Mouse (Mus musculus) C2C12 (cell line): ENCODE data around the gene Anpep. TPM values are rescaled to one million over a fixed set of nuclear protein-coding genes. Genes with fewer than 3 reads are reported as not detected.

Source experiments
- H3K27me3 ChIP-seq: one replicate; pipeline ENCODE4 v1.6.1; 2011; ENCODE audit not compliant: control insufficient read depth, insufficient read depth, insufficient read length
- H3K36me3 ChIP-seq: one replicate; pipeline ENCODE4 v1.6.1; 2011; ENCODE audit not compliant: control insufficient read depth, insufficient read depth
- H3K4me3 ChIP-seq: one replicate; pipeline ENCODE4 v1.5.1; 2011; ENCODE audit warnings: mild to moderate bottlenecking, control low read depth; ENCODE audit not compliant: poor library complexity, insufficient read depth, severe bottlenecking
- H3K79me2 ChIP-seq: one replicate; pipeline ENCODE4 v1.6.1; 2011; ENCODE audit not compliant: control insufficient read depth, insufficient read depth
- H3K79me3 ChIP-seq: one replicate; pipeline ENCODE4 v1.6.1; 2011; ENCODE audit warnings: low read depth, control low read depth
- H3ac ChIP-seq: one replicate; pipeline ENCODE3; 2011; ENCODE audit warnings: low read depth; ENCODE audit not compliant: control insufficient read depth, insufficient read length
- CEBPB ChIP-seq: IDR thresholded peaks from one replicate; pipeline ENCODE4 v1.6.1; 2011; ENCODE audit warnings: low read depth, mild to moderate bottlenecking, control low read depth, moderate library complexity
- CTCF ChIP-seq: IDR thresholded peaks from one replicate; pipeline ENCODE4 v1.5.1; 2011; ENCODE audit not compliant: control insufficient read depth, insufficient read depth, insufficient read length
- FOSL1 ChIP-seq: IDR thresholded peaks from one replicate; pipeline ENCODE4 v1.8.0; 2011; ENCODE audit warnings: mild to moderate bottlenecking, low read length; ENCODE audit not compliant: poor library complexity, insufficient read depth, severe bottlenecking
- MAX ChIP-seq: IDR thresholded peaks from one replicate; pipeline ENCODE4 v1.6.1; 2011; ENCODE audit warnings: mild to moderate bottlenecking, control low read depth
- MYOD1 ChIP-seq: IDR thresholded peaks from one replicate; pipeline ENCODE4 v1.6.1; 2011; ENCODE audit warnings: low read depth; ENCODE audit not compliant: control insufficient read depth, insufficient read length
- MYOG ChIP-seq: IDR thresholded peaks from one replicate; pipeline ENCODE4 v1.6.1; 2011; ENCODE audit not compliant: control insufficient read depth, insufficient read length; ENCODE audit errors: extremely low read depth
- USF1 ChIP-seq: IDR thresholded peaks from one replicate; pipeline ENCODE4 v1.6.1; 2011; ENCODE audit warnings: low read depth, mild to moderate bottlenecking, control low read depth, moderate library complexity
- polyA plus RNA-seq: library from polyadenylated mRNA; unstranded; fragments of >200 nt; fragmentation: generic; extraction: Trizol; gene quantifications from one replicate; pipeline ENCODE4 v1.2.1, GENCODE M21; 2012; ENCODE audit warnings: missing spikeins

The Anpep gene
- polyA plus RNA-seq, 1 experiment: 26.5 TPM

DNA sequence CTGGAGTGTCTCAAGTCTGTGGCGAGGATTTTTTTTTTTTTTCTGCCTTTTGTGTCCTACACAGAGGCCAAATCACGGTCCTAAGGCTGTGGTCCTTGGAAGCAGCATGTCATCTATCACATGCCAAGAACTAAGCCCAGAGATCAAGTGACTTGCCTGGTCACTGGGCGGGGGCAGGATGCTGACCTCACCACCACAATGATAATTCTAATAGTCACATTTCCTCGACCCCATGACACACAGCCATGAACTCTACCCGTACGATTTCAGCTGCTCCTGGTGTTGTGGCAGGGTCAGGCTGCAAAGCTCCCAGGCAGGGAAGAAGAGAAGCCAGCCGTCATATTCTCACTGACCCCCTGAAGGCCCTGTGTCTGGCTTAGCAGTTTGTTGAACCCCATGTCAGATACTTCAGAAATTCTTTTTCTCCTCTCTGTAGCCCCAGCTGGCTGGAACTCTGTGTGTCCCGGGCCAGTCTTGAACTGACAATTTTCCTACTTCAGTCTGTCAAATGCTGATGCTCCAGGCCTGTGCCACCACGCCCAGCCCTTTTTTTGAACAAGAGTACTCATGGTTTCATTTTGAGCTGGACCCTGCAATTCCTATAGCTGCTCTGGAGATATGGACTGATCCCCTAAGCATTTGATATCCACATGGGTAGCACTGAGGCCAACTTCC is 1.8 kb downstream of the Anpep start:
- H3ac ChIP-seq: no peak overlapping the region
- no peak overlapping the region for H3K4me3 ChIP-seq
- H3K79me3 ChIP-seq: no peaks in the 10 kb centered on the region
- H3K27me3 ChIP-seq: no peaks in the 10 kb centered on the region
- H3K79me2 ChIP-seq: no peaks in the 10 kb centered on the region
- no peaks in the 10 kb centered on the region for H3K36me3 ChIP-seq
- TF ChIP-seq CEBPB: no peak
- TF ChIP-seq CTCF: no peak
- TF ChIP-seq MYOG: no peak
- TF ChIP-seq USF1: peak; percentile 45
- TF ChIP-seq MAX: no peak
- TF ChIP-seq MYOD1: no peak

DNA sequence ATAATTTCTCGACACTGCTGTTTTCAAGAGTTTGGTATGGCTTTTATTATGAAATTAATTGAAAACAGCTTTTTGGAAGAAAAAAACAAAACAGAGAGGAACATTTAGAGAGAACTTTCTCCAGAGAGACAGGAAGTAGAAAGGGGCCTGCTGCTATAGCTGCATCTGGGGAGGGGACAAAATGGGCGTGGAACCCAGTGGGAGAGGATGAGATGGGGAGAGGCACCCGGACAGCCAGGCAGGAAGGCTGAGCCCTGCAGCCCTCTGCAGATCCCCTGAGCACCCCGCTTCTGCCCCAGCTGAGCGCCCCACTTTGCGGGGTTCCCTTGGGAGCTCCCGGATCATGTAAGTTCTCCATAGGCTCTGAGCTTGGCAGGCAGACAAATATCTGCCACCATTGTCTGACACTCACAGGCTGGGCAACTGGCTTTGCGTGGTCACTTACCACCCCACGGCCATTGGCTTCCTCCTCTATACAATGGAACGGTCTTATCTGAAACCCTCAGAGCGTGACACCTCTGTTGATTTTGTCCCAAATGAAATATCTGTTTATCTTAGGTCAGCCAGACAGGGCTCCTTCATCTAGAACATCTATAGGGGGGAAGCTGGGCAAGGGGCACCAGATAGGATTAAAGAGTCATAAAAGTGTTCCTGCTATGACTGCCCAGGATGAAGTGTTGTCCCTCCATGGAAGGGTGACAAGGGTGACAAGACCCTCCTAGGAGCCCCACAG is 2.5 kb downstream of the Anpep start:
- H3K36me3 ChIP-seq: no peaks in the 10 kb centered on the region
- no peaks in the 10 kb centered on the region for H3K79me3 ChIP-seq
- no peak for TF ChIP-seq CEBPB
- TF ChIP-seq USF1: no peak
- TF ChIP-seq MYOG: no peak
- no peak for TF ChIP-seq FOSL1
- TF ChIP-seq CTCF: no peak
- TF ChIP-seq MAX: no peak
- no peak for TF ChIP-seq MYOD1
- H3ac ChIP-seq: no peak overlapping the region
- no peaks in the 10 kb centered on the region for H3K79me2 ChIP-seq
- no peak overlapping the region for H3K4me3 ChIP-seq
- H3K27me3 ChIP-seq: no peaks in the 10 kb centered on the region

DNA sequence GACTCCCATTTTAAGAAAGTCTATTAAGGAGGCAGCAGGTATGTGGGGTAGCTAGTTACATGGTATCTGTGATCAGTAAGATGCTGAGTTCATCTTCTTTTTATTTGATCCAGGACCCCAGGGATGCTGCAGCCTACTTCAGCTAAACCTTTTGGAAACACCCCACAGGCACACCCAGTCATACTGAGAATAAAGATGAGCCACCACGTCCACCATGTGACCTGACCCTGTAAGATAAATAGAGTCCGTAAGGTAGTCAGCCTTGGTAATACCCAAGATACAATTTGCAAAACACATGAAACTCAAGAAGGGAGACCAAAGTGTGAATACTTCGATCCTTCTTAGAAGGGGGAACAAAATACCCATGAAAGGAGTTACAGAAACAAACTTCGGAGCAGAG is 4.6 kb downstream of the Anpep start:
- no peaks in the 10 kb centered on the region for H3K36me3 ChIP-seq
- H3K79me3 ChIP-seq: no peaks in the 10 kb centered on the region
- H3ac ChIP-seq: no peak overlapping the region
- TF ChIP-seq MAX: no peak
- no peak for TF ChIP-seq MYOD1
- no peaks in the 10 kb centered on the region for H3K79me2 ChIP-seq
- H3K27me3 ChIP-seq: no peaks in the 10 kb centered on the region
- H3K4me3 ChIP-seq: no peak overlapping the region

DNA sequence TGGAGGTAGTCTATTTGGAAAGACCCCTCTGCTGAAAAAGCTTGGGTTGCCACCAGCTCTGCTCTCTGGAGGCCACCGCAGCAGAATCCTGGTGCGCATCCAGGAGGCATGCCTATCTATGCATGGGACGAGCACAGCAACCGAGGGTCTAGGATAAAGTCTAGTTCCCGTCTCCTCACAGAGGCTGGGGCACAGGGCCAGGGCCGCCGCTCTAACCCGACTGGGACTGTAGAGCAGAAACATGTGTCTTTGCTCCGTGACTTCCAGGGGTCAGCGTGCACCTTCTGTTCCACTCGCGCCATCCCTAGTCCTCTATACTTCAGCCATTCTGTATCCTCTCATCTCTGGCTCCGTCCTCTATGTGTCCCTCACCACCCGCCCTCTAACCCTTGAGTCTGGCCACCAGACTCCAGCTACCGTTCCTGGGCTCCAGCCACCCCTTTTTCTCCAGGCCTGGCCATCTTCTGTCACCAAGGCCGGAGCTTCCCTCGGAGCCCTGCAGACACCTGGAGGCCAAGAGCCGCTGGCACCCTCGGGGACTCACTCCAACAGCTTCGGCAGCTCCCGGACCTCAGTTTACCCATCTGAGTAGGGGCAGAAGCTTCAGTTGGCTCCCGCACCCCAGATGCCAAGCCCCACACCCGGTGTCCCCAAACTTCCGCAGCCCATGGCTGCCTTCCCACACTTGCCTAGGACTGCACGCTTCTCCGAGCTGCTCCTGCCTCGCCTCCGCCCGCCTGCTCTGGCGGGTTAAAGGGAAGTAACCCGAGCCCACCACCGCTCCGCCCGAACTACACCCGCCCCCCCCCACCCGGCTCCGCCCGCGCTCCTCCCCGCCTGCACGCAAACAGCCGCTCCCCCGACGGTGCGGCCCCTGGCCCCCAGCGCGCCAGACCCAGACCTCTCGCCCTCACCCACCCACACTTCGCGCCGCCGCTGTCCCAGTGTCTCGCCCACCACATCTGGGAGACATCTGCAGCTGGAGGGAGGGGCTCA is 13.1 kb downstream of the Anpep start:
- H3K79me3 ChIP-seq: peaks cover 19% of the 10 kb centered on the region

DNA sequence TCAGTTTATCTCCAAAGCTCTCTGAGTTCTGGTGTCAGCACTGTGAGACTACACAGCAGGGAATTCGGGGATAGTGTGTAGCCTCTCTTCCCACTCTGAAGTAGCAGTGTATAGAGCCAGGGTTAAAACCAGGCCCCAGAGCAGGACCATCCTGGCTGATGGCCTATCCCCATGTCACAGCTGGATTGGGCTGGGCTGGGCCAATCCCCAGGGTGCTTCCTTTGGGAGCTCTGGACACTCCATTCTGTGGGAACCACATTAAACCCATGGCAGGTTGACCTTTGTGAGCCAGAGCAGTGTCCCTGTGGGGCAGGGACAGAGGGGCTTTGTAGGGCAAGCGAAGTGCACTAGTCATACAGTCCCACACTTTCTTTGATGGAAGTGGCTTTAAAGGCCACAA is 14.5 kb downstream of the Anpep start:
- H3K36me3 ChIP-seq: peaks cover 6% of the 10 kb centered on the region
- H3K79me2 ChIP-seq: peaks cover 34% of the 10 kb centered on the region
- H3ac ChIP-seq: no peak overlapping the region
- H3K79me3 ChIP-seq: peaks cover 19% of the 10 kb centered on the region
- TF ChIP-seq USF1: no peak
- TF ChIP-seq MYOD1: no peak
- TF ChIP-seq MAX: no peak
- no peak for TF ChIP-seq MYOG
- TF ChIP-seq FOSL1: no peak
- TF ChIP-seq CEBPB: no peak
- TF ChIP-seq CTCF: no peak
- H3K27me3 ChIP-seq: no peaks in the 10 kb centered on the region
- no peak overlapping the region for H3K4me3 ChIP-seq

More for the DNA sequence above, 13.1 kb downstream of the Anpep start:
- Histone ChIP-seq H3K27me3 (no peaks in the 10 kb centered on the region), H3K36me3 (no peaks in the 10 kb centered on the region), H3K4me3 (peak overlapping the region; percentile 43), H3ac (peak overlapping the region; percentile 47), H3K79me2 (peaks cover 34% of the 10 kb centered on the region)
- TF ChIP-seq MYOG: no peak
- TF ChIP-seq FOSL1: no peak
